Comparison of ENCODE assay signal across 11 mouse cellular contexts in the genomic region with DNA sequence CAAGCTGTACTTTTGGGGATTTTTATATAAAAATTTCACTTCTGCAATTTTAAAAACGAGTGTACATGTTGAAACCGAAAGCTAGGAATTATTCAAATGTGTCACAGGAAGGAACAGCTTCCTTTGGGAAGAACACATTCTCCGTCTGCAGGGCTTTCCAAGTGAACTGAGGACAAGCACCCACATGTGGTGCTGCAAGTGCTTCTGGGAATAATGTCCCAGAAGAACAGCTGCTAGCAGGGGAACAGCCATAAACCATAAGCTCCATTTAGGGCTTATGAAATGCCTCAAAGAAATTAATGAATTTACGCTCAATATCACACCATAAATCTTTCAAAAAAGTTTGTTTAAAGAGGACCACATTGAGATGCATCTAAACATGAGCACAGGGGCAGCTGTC.
DNase-seq lines count a peak whose midpoint lies in the region; ATAC-seq and TF ChIP-seq lines count a peak whose summit lies in the region.
"Had no signal": no experiment of that assay in that cellular context is flagged by ENCODE, and none has a peak within 500 bp of the region (broad histone marks: within the 10 kb centered on the region; RNA-seq: fewer than 3 reads in every experiment).

No protein-coding gene starts in this region.

- no peaks in the 10 kb centered on the region for H3K9me3 ChIP-seq in lung, embryonic 14.5 days (ENCODE audit: low read depth, low read length)
- no peaks in the 10 kb centered on the region for H3K9me3 ChIP-seq in midbrain, embryonic 13.5 days
- H3K9me3 ChIP-seq: forebrain, embryonic 15.5 days; limb, embryonic 13.5 days; midbrain, embryonic 12.5 days had no signal

- no peak overlapping the region for H3K27ac ChIP-seq in lung, embryonic 14.5 days (ENCODE audit: low read depth)
- no peak overlapping the region for H3K27ac ChIP-seq in midbrain, embryonic 13.5 days
- H3K27ac ChIP-seq: forebrain, embryonic 15.5 days; limb, embryonic 13.5 days; midbrain, embryonic 12.5 days had no signal

- 48% methylated on average over 4 of the region's 4 CpGs for WGBS in lung, embryonic 14.5 days
- WGBS in midbrain, embryonic 13.5 days, result 75% methylated on average over 4 of the region's 4 CpGs

- DNase-seq in gastrocnemius, postnatal 25 days, result peak; percentile 17
- DNase-seq in gastrocnemius, postnatal 4 days (ENCODE audit: low spot score in 2 of 2), result no peak
- peak; percentile 42 for DNase-seq in lung, embryonic 14.5 days
- no peak for DNase-seq in lung, adult 18-20 months
- peak; percentile 27 to 49 for DNase-seq in layer of hippocampus, postnatal 14 days (ENCODE audit: low spot score in 2 of 2)
- peak; percentile 39 to 71 for DNase-seq in right cerebral cortex, postnatal 10 days (ENCODE audit: low spot score in 2 of 2)
- no peak for DNase-seq in c-Kit-positive CD71-positive TER-119-positive erythroid progenitor cells, embryonic 14.5 days (ENCODE audit: low spot score)

- TF ChIP-seq CTCF in lung, embryonic 14.5 days (IDR thresholded peaks at IDR 0.05; ENCODE audit: low read depth), result no peak

- no peak overlapping the region for H3K4me3 ChIP-seq in lung, embryonic 14.5 days (ENCODE audit: low read depth, low read length)
- no peak overlapping the region for H3K4me3 ChIP-seq in midbrain, embryonic 13.5 days (replicated peaks)
- H3K4me3 ChIP-seq: forebrain, embryonic 15.5 days; limb, embryonic 13.5 days; midbrain, embryonic 12.5 days had no signal

- no peak overlapping the region for H3K4me2 ChIP-seq in lung, embryonic 14.5 days
- H3K4me2 ChIP-seq in midbrain, embryonic 13.5 days (replicated peaks), result no peak overlapping the region
- H3K4me2 ChIP-seq: forebrain, embryonic 15.5 days; limb, embryonic 13.5 days; midbrain, embryonic 12.5 days had no signal

- ATAC-seq in lung, embryonic 14.5 days (ENCODE audit: insufficient read depth), result no peak
- ATAC-seq in midbrain, embryonic 13.5 days, result no peak
- ATAC-seq: forebrain, embryonic 15.5 days had no signal

- no peaks in the 10 kb centered on the region for H3K36me3 ChIP-seq in lung, embryonic 14.5 days (ENCODE audit: insufficient read depth)
- no peaks in the 10 kb centered on the region for H3K36me3 ChIP-seq in midbrain, embryonic 13.5 days
- H3K36me3 ChIP-seq: forebrain, embryonic 15.5 days; limb, embryonic 13.5 days; midbrain, embryonic 12.5 days had no signal

- H3K4me1 ChIP-seq in lung, embryonic 14.5 days (ENCODE audit: insufficient read depth), result no peaks in the 10 kb centered on the region
- H3K4me1 ChIP-seq in midbrain, embryonic 13.5 days (replicated peaks), result no peaks in the 10 kb centered on the region
- H3K4me1 ChIP-seq: forebrain, embryonic 15.5 days; limb, embryonic 13.5 days; midbrain, embryonic 12.5 days had no signal

- no peaks in the 10 kb centered on the region for H3K27me3 ChIP-seq in lung, embryonic 14.5 days (ENCODE audit: insufficient read depth, low read length)
- H3K27me3 ChIP-seq in midbrain, embryonic 13.5 days, result no peaks in the 10 kb centered on the region
- H3K27me3 ChIP-seq: forebrain, embryonic 15.5 days; limb, embryonic 13.5 days; midbrain, embryonic 12.5 days had no signal

- H3K9ac ChIP-seq in lung, embryonic 14.5 days, result no peak overlapping the region
- no peak overlapping the region for H3K9ac ChIP-seq in midbrain, embryonic 13.5 days (replicated peaks)
- H3K9ac ChIP-seq: forebrain, embryonic 15.5 days; limb, embryonic 13.5 days; midbrain, embryonic 12.5 days had no signal

Comparison
In these comparisons a context has a peak if more than half of its experiments do, and no peak if none do; other contexts are left out.
1. DNase-seq: peak in gastrocnemius, postnatal 25 days (single experiment), lung, embryonic 14.5 days (single experiment), layer of hippocampus, postnatal 14 days (2 of 2) and right cerebral cortex, postnatal 10 days (2 of 2); none in gastrocnemius, postnatal 4 days (0 of 2), lung, adult 18-20 months (0 of 2) and c-Kit-positive CD71-positive TER-119-positive erythroid progenitor cells, embryonic 14.5 days (single experiment).